Mouse (Mus musculus) adrenal gland, adult 18-20 months (tissue): Measurements from ENCODE around the gene Tnfrsf22. TPM values are rescaled to one million over a fixed set of nuclear protein-coding genes. Genes with fewer than 3 reads are reported as not detected.
A peak's percentile ranks its signal among the peaks of the same experiment; 100 is the strongest.
"Not testable (repeated sequence)": the region's sequence is repeated elsewhere in the genome, so short reads cannot be mapped to it uniquely, and the experiment has no call there.

Source experiments
- DNase-seq, 2 experiments: peaks; one replicate each; pipeline ENCODE4 v3.0.0; 2021 to 2022; ENCODE audit warnings: low spot score in 2 of 2
- total RNA-seq, 2 experiments: library from RNA; stranded (reverse); gene quantifications; 1 replicate in 1 of 2; 2 replicates in 1 of 2; pipeline ENCODE4 v1.2.3; 2021

Gene Tnfrsf22
- total RNA-seq, 2 experiments from 2014 or later: 5.7 to 7.7 TPM

DNA sequence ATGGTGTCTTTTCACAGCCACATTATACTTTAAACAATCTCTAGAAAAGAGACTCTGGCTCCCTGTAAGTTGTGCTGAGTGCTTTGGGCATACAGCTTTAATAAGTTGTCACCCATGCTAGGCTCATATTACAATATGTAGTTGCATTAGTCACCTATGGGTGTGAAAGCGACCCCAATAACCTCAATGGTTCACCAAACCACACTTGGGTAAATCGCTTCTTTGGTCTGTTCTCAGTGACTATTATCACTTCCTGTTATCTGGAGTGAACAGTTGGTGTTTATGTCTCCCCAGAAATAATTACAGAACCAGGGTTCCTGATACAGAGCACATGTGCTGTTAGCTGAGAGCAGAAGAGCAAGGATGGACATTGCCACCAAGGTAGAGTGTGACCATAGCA, 5.5 kb downstream of the Tnfrsf22 start:
- DNase-seq: not testable (repeated sequence)

GRCm38 (mm10) chr7:143636674-143637073, 12.8 kb downstream of the Tnfrsf22 start:
- DNase-seq: no peak

GRCm38 (mm10) chr7:143631503-143631902, 18.0 kb downstream of the Tnfrsf22 start:
- no peak for DNase-seq

GRCm38 (mm10) chr7:143629501-143629900, 20.0 kb downstream of the Tnfrsf22 start:
- DNase-seq: no peak

DNA sequence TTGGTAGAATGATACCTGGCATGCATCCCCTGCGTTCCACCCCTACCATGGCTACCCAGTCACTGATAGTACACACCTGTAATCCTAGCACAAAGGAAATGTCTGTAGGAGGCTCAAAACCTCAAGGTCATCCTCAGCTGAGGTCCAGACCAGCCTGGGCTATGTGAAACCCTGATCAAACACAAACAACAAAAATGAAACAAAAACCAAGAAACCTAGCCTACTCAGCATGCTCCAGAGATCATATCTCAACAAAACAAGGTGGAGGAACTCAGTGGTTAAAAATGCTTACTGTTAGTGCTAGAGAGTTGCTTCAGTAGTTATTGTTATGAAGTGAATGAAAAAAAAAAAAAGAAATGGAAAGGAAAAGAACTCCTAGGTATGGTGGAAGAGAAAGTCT, 20.9 kb downstream of the Tnfrsf22 start, which contains the start of gene Tnfrsf26:
Gene Tnfrsf26, minus strand, starts transcription at position 183 of the 400 bp plus-strand sequence.
- DNase-seq: no peak

- no peak for DNase-seq
These were observed 21.7 kb downstream of the Tnfrsf22 start for GRCm38 (mm10) chr7:143627555-143628286.

- no peak for DNase-seq
These were observed 23.3 kb downstream of the Tnfrsf22 start for GRCm38 (mm10) chr7:143626178-143626577.

DNA sequence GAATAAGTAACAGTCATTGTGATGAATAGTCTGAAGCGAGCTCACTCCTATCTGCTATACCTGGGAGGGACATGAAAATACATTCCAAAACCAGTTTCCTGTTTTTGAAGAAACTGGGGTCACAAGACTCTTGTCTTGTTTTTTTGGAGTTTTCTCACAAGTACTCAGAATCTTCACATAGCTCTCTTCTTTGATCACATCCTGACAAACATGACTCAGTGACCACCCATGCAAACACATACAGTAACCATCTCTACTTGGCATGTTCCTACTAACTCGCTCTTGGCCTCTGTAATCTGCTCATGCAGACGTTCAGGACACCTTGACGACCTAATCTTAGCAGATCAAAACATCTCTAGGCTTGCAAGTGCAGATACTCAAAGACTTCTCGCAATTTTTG, 24.3 kb downstream of the Tnfrsf22 start:
- DNase-seq: no peak

- DNase-seq: no peak
These were observed 24.9 kb downstream of the Tnfrsf22 start for GRCm38 (mm10) chr7:143624561-143624960.

GRCm38 (mm10) chr7:143620951-143621350, 28.5 kb downstream of the Tnfrsf22 start:
- no peak for DNase-seq

GRCm38 (mm10) chr7:143614404-143615135, 34.9 kb downstream of the Tnfrsf22 start:
- no peak for DNase-seq

DNA sequence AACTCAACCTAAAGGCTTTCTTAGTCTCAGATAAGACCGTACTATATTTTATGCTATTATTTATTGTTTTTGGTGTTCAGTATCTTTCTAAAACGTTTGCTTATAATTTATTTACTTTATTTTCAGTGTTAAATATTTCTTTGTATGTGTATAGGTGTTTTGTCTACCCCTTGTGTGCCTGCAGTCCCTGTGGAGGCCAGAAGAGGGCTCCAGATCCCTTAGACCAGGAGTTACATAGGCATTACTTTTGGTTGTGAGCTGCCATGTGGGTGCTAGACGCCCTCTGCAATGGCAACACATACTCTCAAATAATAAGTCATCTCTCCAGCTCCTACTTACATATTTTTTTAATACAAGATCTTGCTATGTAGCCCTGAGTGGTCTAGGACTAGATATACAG, 37.2 kb downstream of the Tnfrsf22 start:
- DNase-seq: no peak

GRCm38 (mm10) chr7:143605321-143605720, 44.1 kb downstream of the Tnfrsf22 start:
- no peak for DNase-seq

GRCm38 (mm10) chr7:143604889-143605288, 44.6 kb downstream of the Tnfrsf22 start:
- no peak for DNase-seq

DNA sequence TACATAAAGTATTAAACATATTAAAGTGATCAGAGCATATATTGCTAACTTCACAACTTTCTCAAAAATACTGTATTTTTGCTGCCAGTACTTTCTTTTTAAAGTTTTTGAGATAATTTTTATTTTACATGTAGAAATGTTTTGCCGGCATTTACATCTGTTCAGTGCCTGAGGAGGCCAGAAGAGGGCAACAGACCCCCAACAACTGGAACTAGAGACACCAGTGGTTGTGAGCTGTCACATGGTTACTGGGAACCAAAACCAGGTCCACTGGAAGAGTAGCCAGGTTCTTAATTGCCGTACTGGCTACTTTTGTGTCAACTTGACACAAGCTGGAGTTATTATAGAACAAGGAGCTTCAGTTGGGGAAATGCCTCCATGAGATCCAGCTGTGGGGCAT, 47.8 kb downstream of the Tnfrsf22 start:
- no peak for DNase-seq

GRCm38 (mm10) chr7:143600231-143600740, 49.2 kb downstream of the Tnfrsf22 start:
- DNase-seq: no peak

GRCm38 (mm10) chr7:143599428-143600230, 49.8 kb downstream of the Tnfrsf22 start, which contains the start of gene Cars:
Gene Cars, minus strand, starts transcription at chr7:143600090.
- peak; percentile 88 to 92 for DNase-seq

- DNase-seq: no peak
These were observed 54.6 kb downstream of the Tnfrsf22 start for GRCm38 (mm10) chr7:143594865-143595264.

DNA sequence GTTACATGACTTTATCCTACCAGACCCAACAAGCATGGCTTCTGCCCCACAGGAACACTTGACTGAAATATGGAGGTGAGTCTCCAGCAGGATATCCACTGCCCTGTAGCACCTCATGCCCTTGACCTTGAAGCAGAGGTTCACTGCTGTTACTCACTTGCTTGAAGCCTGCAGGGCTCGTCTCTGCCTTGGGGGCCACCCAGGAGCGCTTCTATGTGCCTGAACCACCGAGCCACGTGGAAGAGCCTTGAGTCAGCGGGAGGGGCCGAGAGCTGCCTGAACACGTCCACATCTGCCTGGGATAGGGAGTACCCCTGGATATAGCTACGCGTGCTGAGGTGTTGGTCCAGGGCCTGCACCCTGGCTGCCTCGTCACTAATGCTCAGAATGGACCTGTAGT, 57.2 kb downstream of the Tnfrsf22 start:
- no peak for DNase-seq

GRCm38 (mm10) chr7:143588006-143588405, 61.5 kb downstream of the Tnfrsf22 start:
- no peak for DNase-seq

- DNase-seq: no peak
These were observed 61.9 kb downstream of the Tnfrsf22 start for GRCm38 (mm10) chr7:143587586-143587985.
